In genomic region chr19:24907655-24908054, GRCm38 (mm10) we compare ENCODE assay signal across 43 mouse cellular contexts. TPM values are rescaled to one million over a fixed set of nuclear protein-coding genes. Genes with fewer than 3 reads are reported as not detected.
"Had no signal": no experiment of that assay in that cellular context is flagged by ENCODE, and none has a peak within 500 bp of the region (broad histone marks: within the 10 kb centered on the region; RNA-seq: fewer than 3 reads in every experiment).

No protein-coding gene starts in this region.

- DNase-seq: left cerebral cortex, postnatal 4 days; liver; liver, embryonic 13.5 days; liver, postnatal 0 days; lung, adult 18-20 months; lung, adult 2 months; lung, embryonic 14.5 days; lung, postnatal 10 days; lung, postnatal 14 days; lung, postnatal 36 days; midbrain, embryonic 14.5 days had no signal

- H3K4me2 ChIP-seq: limb, embryonic 12.5 days; limb, embryonic 13.5 days; limb, embryonic 15.5 days; liver, embryonic 11.5 days; liver, embryonic 12.5 days; liver, embryonic 13.5 days; liver, embryonic 15.5 days; lung, embryonic 14.5 days; lung, embryonic 15.5 days; midbrain, embryonic 11.5 days; midbrain, embryonic 12.5 days; midbrain, embryonic 13.5 days; midbrain, embryonic 15.5 days; neural tube, embryonic 12.5 days had no signal

- H3K4me3 ChIP-seq: limb, embryonic 10.5 days; limb, embryonic 12.5 days; limb, embryonic 13.5 days; limb, embryonic 15.5 days; liver, embryonic 12.5 days; liver, embryonic 13.5 days; liver, embryonic 15.5 days; lung, embryonic 15.5 days; megakaryocyte, embryonic 14.5 days; midbrain, embryonic 10.5 days; midbrain, embryonic 12.5 days; midbrain, embryonic 13.5 days; midbrain, embryonic 15.5 days; myocyte; neural tube, embryonic 12.5 days had no signal

- H3K9ac ChIP-seq: limb, embryonic 12.5 days; limb, embryonic 13.5 days; limb, embryonic 15.5 days; liver, embryonic 12.5 days; liver, embryonic 13.5 days; liver, embryonic 14.5 days; liver, embryonic 15.5 days; liver, postnatal 0 days; lung, embryonic 14.5 days; lung, embryonic 15.5 days; midbrain, embryonic 12.5 days; midbrain, embryonic 13.5 days; midbrain, embryonic 15.5 days; neural tube, embryonic 12.5 days had no signal

- H3K36me3 ChIP-seq: limb, embryonic 10.5 days; limb, embryonic 12.5 days; limb, embryonic 13.5 days; limb, embryonic 15.5 days; liver, embryonic 12.5 days; liver, embryonic 13.5 days; liver, embryonic 15.5 days; lung, embryonic 15.5 days; midbrain, embryonic 10.5 days; midbrain, embryonic 12.5 days; midbrain, embryonic 13.5 days; midbrain, embryonic 15.5 days; neural tube, embryonic 12.5 days had no signal

- H3K9me3 ChIP-seq: limb, embryonic 10.5 days; limb, embryonic 12.5 days; limb, embryonic 13.5 days; limb, embryonic 15.5 days; liver, embryonic 12.5 days; liver, embryonic 13.5 days; liver, embryonic 15.5 days; lung, embryonic 15.5 days; midbrain, embryonic 10.5 days; midbrain, embryonic 12.5 days; midbrain, embryonic 13.5 days; midbrain, embryonic 15.5 days; neural tube, embryonic 12.5 days had no signal

- H3K27ac ChIP-seq: limb, embryonic 10.5 days; limb, embryonic 12.5 days; limb, embryonic 13.5 days; limb, embryonic 15.5 days; liver, embryonic 12.5 days; liver, embryonic 13.5 days; liver, embryonic 14.5 days; liver, embryonic 15.5 days; lung, embryonic 15.5 days; macrophage; midbrain, embryonic 10.5 days; midbrain, embryonic 12.5 days; midbrain, embryonic 13.5 days; midbrain, embryonic 15.5 days; neural tube, embryonic 12.5 days had no signal

- ATAC-seq: liver, embryonic 12.5 days; liver, postnatal 0 days; lung, postnatal 0 days; midbrain, embryonic 13.5 days; midbrain, embryonic 15.5 days; midbrain, embryonic 16.5 days had no signal

- H3K4me1 ChIP-seq: limb, embryonic 10.5 days; limb, embryonic 12.5 days; limb, embryonic 13.5 days; limb, embryonic 15.5 days; liver, embryonic 12.5 days; liver, embryonic 13.5 days; liver, embryonic 15.5 days; lung, embryonic 15.5 days; megakaryocyte, embryonic 14.5 days; midbrain, embryonic 10.5 days; midbrain, embryonic 12.5 days; midbrain, embryonic 13.5 days; midbrain, embryonic 15.5 days; neural tube, embryonic 12.5 days had no signal

RNA-seq across cellular contexts. Expression of gene Foxd4, which starts 6.7 kb away (rescaled TPM):
- total RNA-seq: left cerebral cortex, postnatal 10 days; left cerebral cortex, postnatal 14 days; left cerebral cortex, postnatal 25 days; left cerebral cortex, postnatal 36 days; left cerebral cortex, postnatal 4 days; liver, adult 2 months; megakaryocyte-erythroid progenitor cell, adult 5-6 weeks; midbrain, postnatal 0 days; monocyte, adult 5-6 weeks had no signal
- polyA plus RNA-seq: limb, embryonic 10.5 days; limb, embryonic 11.5 days; limb, embryonic 12.5 days; limb, embryonic 13.5 days; limb, embryonic 15.5 days; liver, adult 2 months; liver, embryonic 11.5 days; liver, embryonic 12.5 days; liver, embryonic 13.5 days; liver, embryonic 14.5 days; liver, embryonic 15.5 days; lung, embryonic 14.5 days; lung, embryonic 15.5 days; lung, embryonic 16.5 days; macrophage; midbrain, embryonic 14.5 days; midbrain, postnatal 0 days; myocyte; neural tube, embryonic 11.5 days; neural tube, embryonic 12.5 days had no signal

RNA-seq across cellular contexts. Expression of gene Pgm5, which starts 46.0 kb away (rescaled TPM):
- total RNA-seq: megakaryocyte progenitor cell, adult 5-6 weeks; megakaryocyte-erythroid progenitor cell, adult 5-6 weeks; monocyte, adult 5-6 weeks had no signal
